Comparison of ENCODE assay signal across 8 mouse cellular contexts in the genomic region with DNA sequence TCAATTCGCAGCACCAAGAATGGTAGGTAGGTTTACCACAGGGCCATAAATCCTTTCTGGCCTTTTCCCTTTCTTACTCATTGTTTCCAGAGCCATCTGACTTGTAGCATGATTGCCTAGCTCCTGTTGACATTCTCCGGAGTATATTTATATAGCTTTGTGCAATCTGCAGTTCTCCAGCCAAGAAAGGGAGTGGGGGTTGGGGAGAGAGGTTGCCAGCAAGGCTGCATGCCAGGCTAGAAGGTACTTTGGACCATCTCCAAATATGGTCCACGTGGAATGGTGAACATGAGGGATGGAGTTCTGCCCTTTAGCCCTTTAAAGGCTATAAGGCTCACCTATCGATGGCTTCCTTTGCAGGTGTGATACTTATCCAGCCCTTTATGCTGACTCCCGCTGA. TPM values are rescaled to one million over a fixed set of nuclear protein-coding genes. Genes with fewer than 3 reads are reported as not detected.
A peak's percentile ranks its signal among the peaks of the same experiment; 100 is the strongest.
DNase-seq lines count a peak whose midpoint lies in the region; ATAC-seq and TF ChIP-seq lines count a peak whose summit lies in the region.
"Had no signal": no experiment of that assay in that cellular context is flagged by ENCODE, and none has a peak within 500 bp of the region (broad histone marks: within the 10 kb centered on the region; RNA-seq: fewer than 3 reads in every experiment).

No protein-coding gene starts in this region.

- POLR2A ChIA-PET in Patski (lab: Charles Lee): interaction anchor here (0.6 to 1.1 kb wide), 4 partner anchors 14 to 71 kb away, joined by 3 to 5 read pairs (median 4); no protein-coding TSS in a partner anchor

- in situ Hi-C loops in Patski (cut with MboI; ENCODE audit: low pct_unique_long_range_greater_than_20kb): no loop called here

- no peaks in the 10 kb centered on the region for H3K9me3 ChIP-seq in heart, embryonic 11.5 days (replicated peaks; ENCODE audit: control insufficient read depth, low read length)
- H3K9me3 ChIP-seq in liver, embryonic 16.5 days (replicated peaks; ENCODE audit: control insufficient read depth, low read length): no peaks in the 10 kb centered on the region
- no peaks in the 10 kb centered on the region for H3K9me3 ChIP-seq in forebrain, embryonic 16.5 days (ENCODE audit: control insufficient read depth, low read length)

- H3K9ac ChIP-seq in heart, embryonic 11.5 days (ENCODE audit: low read depth, low read length): 0 out of 2 replicates have a peak overlapping the region, but pooled peaks have one; percentile 2
- no peak overlapping the region for H3K9ac ChIP-seq in liver, embryonic 16.5 days (ENCODE audit: low read depth, low read length)
- no peak overlapping the region for H3K9ac ChIP-seq in forebrain, embryonic 16.5 days (replicated peaks; ENCODE audit: low read depth, low read length)

- H3K4me3 ChIP-seq in heart, embryonic 11.5 days (ENCODE audit: low read depth, low read length): no peak overlapping the region
- no peak overlapping the region for H3K4me3 ChIP-seq in liver, embryonic 16.5 days (ENCODE audit: low read depth, low read length)
- H3K4me3 ChIP-seq in forebrain, embryonic 16.5 days (replicated peaks; ENCODE audit: low read length): no peak overlapping the region

- 63% methylated on average over 5 of the region's 5 CpGs for WGBS in heart, embryonic 11.5 days (ENCODE audit: insufficient replicate concordance)
- WGBS in liver, embryonic 16.5 days (ENCODE audit: insufficient replicate concordance): 50% methylated on average over 5 of the region's 5 CpGs
- 71% methylated on average over 5 of the region's 5 CpGs for WGBS in forebrain, embryonic 16.5 days

- CTCF ChIA-PET in Patski (lab: Charles Lee): interaction anchor here (0.8 to 2.2 kb wide), 4 partner anchors 18 to 63 kb away, joined by 3 to 9 read pairs (median 4); no protein-coding TSS in a partner anchor

- no peaks in the 10 kb centered on the region for H3K27me3 ChIP-seq in Patski
- no peaks in the 10 kb centered on the region for H3K27me3 ChIP-seq in heart, embryonic 11.5 days (ENCODE audit: control insufficient read depth, insufficient read depth, low read length)
- no peaks in the 10 kb centered on the region for H3K27me3 ChIP-seq in liver, embryonic 16.5 days (ENCODE audit: control insufficient read depth, insufficient read depth, low read depth, low read length)
- no peaks in the 10 kb centered on the region for H3K27me3 ChIP-seq in forebrain, embryonic 16.5 days (replicated peaks; ENCODE audit: control insufficient read depth, insufficient read depth, low read length)

- H3K4me1 ChIP-seq in heart, embryonic 11.5 days (ENCODE audit: control insufficient read depth, insufficient read depth, low read length): peaks cover 96% of the 10 kb centered on the region
- no peaks in the 10 kb centered on the region; the same call in 1 of the 2 replicates for H3K4me1 ChIP-seq in liver, embryonic 16.5 days (ENCODE audit: control insufficient read depth, low read depth, low read length)
- H3K4me1 ChIP-seq in forebrain, embryonic 16.5 days (replicated peaks; ENCODE audit: control insufficient read depth, insufficient read depth, low read length): peaks cover 14% of the 10 kb centered on the region

- ATAC-seq in Patski: peak; percentile 37
- no peak for ATAC-seq in heart, embryonic 11.5 days (replicated peaks; ENCODE audit: insufficient number of reproducible peaks, low FRiP score, low TSS enrichment)
- peak; percentile 79 for ATAC-seq in liver, embryonic 16.5 days (ENCODE audit: low read depth)
- no peak for ATAC-seq in forebrain, embryonic 16.5 days

- H3K27ac ChIP-seq in heart, embryonic 11.5 days (ENCODE audit: low read depth, low read length): peak overlapping the region; percentile 84
- peak overlapping the region; percentile 14; the same call in 1 of the 2 replicates for H3K27ac ChIP-seq in liver, embryonic 16.5 days (ENCODE audit: low read length)
- H3K27ac ChIP-seq in forebrain, embryonic 16.5 days (ENCODE audit: low read length): no peak overlapping the region
- H3K27ac ChIP-seq: macrophage had no signal

- no peak for TF ChIP-seq CTCF in Patski (IDR thresholded peaks at IDR 0.05)

- DNase-seq in 3134 (ENCODE audit: extremely low read depth, insufficient read length, low spot score) (peak; percentile 21), Patski (ENCODE audit: low read depth, low spot score) (peak; percentile 89)
- DNase-seq in spleen, adult 12 weeks (ENCODE audit: low spot score): no peak
- DNase-seq in left cerebral cortex, postnatal 10 days (ENCODE audit: extremely low spot score in 1 of 2, low spot score in 2 of 2): no peak

- peaks cover 6% of the 10 kb centered on the region; the same call in 1 of the 2 replicates for H3K36me3 ChIP-seq in heart, embryonic 11.5 days (ENCODE audit: control insufficient read depth, insufficient read depth, low read length)
- H3K36me3 ChIP-seq in liver, embryonic 16.5 days (ENCODE audit: control insufficient read depth, insufficient read depth): no peaks in the 10 kb centered on the region
- H3K36me3 ChIP-seq in forebrain, embryonic 16.5 days (ENCODE audit: control insufficient read depth, insufficient read depth): no peaks in the 10 kb centered on the region

- intact Hi-C loops in left cerebral cortex, postnatal 10 days (cut with DNase I): no loop called here

- H3K4me2 ChIP-seq in heart, embryonic 11.5 days: no peak overlapping the region
- H3K4me2 ChIP-seq in liver, embryonic 16.5 days (ENCODE audit: low read depth, low read length): no peak overlapping the region
- H3K4me2 ChIP-seq in forebrain, embryonic 16.5 days (ENCODE audit: low read length): no peak overlapping the region

RNA-seq across cellular contexts. Expression of a gene that starts 45.2 kb away (rescaled TPM):
- 50.7 TPM for polyA plus RNA-seq in Patski (2021)
- 117 and 132 TPM in 2 replicates for polyA plus RNA-seq in heart, embryonic 11.5 days (2014; fragmentation: Nextera tagmentation; extraction: Ambion mirVana)
- polyA plus RNA-seq in liver, embryonic 16.5 days (2015; fragmentation: Nextera tagmentation; extraction: Ambion mirVana): 1.5 and 1.9 TPM in 2 replicates
- polyA plus RNA-seq in forebrain, embryonic 16.5 days (2015; fragmentation: Nextera tagmentation; extraction: Ambion mirVana): 10.0 and 11.1 TPM in 2 replicates
- 100 to 1,000 TPM; 300 to 329 TPM for total RNA-seq in left cerebral cortex, postnatal 10 days (2021)

Comparison
In these comparisons a context has a peak if more than half of its experiments do, and no peak if none do; other contexts are left out.
1. DNase-seq: peak in 3134 (single experiment) and Patski (single experiment); none in spleen, adult 12 weeks (single experiment) and left cerebral cortex, postnatal 10 days (0 of 2).
2. ATAC-seq: peak in Patski (single experiment) and liver, embryonic 16.5 days (single experiment); none in heart, embryonic 11.5 days (single experiment) and forebrain, embryonic 16.5 days (single experiment).